Mouse (Mus musculus) embryonic facial prominence, embryonic 12.5 days (tissue): ENCODE results near the gene Ick. TPM values are rescaled to one million over a fixed set of nuclear protein-coding genes. Genes with fewer than 3 reads are reported as not detected.
A peak's percentile ranks its signal among the peaks of the same experiment; 100 is the strongest.
"Not testable (repeated sequence)": the region's sequence is repeated elsewhere in the genome, so short reads cannot be mapped to it uniquely, and the experiment has no call there.

Source experiments
- ATAC-seq: fragments of 200-750 bp; cut with Nextera tagmentation; 2 replicates; pipeline ENCODE4 v1.8.0; 2017; ENCODE audit not compliant: insufficient number of reproducible peaks, insufficient read depth, low FRiP score, low TSS enrichment
- H3K27ac ChIP-seq: fragments of 300-500 bp; sonication (generic); 2 replicates; pipeline ENCODE4 v1.5.1; 2016; ENCODE audit warnings: mild to moderate bottlenecking
- H3K27me3 ChIP-seq: fragments of 300-500 bp; sonication (generic); 2 replicates; pipeline ENCODE4 v1.6.1; 2016; ENCODE audit warnings: mild to moderate bottlenecking, moderate library complexity
- H3K36me3 ChIP-seq: fragments of 300-500 bp; sonication (generic); 2 replicates; pipeline ENCODE4 v1.6.1; 2016; ENCODE audit warnings: mild to moderate bottlenecking
- H3K4me1 ChIP-seq: fragments of 300-500 bp; sonication (generic); 2 replicates; pipeline ENCODE4 v1.6.1; 2016
- H3K4me2 ChIP-seq: fragments of 300-500 bp; sonication (generic); replicated peaks from 2 replicates; pipeline ENCODE4 v1.6.1; 2016; ENCODE audit warnings: mild to moderate bottlenecking, moderate library complexity
- H3K4me3 ChIP-seq: fragments of 300-500 bp; sonication (generic); 2 replicates; pipeline ENCODE4 v1.5.1; 2016; ENCODE audit warnings: mild to moderate bottlenecking
- H3K9ac ChIP-seq: fragments of 300-500 bp; sonication (generic); 2 replicates; pipeline ENCODE4 v1.6.1; 2016; ENCODE audit warnings: mild to moderate bottlenecking, moderate library complexity
- H3K9me3 ChIP-seq: fragments of 300-500 bp; sonication (generic); 2 replicates; pipeline ENCODE4 v1.6.1; 2016; ENCODE audit warnings: mild to moderate bottlenecking, moderate library complexity
- WGBS: fragments of 180-500 bp; shearing (Covaris S2); methylation state at CpG from one replicate; pipeline ENCODE4 v1.1.7; 2016; 5-methylcytosine and 5-hydroxymethylcytosine counted together
- polyA plus RNA-seq: library from polyadenylated mRNA; unstranded; fragments of >200 nt; fragmentation: Nextera tagmentation; extraction: Ambion mirVana; gene quantifications from 2 replicates; pipeline ENCODE4 v1.2.1, GENCODE M21; 2016

The Ick gene
- 32.0 and 33.1 TPM in 2 replicates for polyA plus RNA-seq

DNA sequence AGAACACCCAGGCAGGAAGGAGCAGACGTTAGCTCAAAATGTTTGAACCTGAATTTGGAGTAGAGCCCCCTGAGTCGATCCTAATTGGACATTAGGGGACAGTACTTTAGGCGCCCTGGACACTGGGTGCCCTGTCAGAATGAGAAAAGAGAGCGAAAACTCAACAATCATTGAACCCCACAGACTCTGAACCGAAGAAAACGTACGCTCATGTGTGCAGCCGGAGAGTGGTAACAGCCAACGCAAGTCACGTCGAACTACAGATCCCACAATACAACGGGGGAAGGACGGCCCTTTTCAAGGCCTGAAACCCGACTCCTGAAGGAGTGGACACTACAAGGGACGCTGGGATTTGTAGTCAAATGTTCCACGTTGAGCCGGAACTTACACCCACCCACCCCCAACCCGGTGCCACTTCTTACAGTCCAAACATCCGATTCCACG, at the start of gene Ick, which contains the start of gene Fbxo9:
Gene Ick (plus strand): TSS at position 397 of the 444 bp plus-strand sequence.
Gene Fbxo9 (minus strand): TSS at position 270 of the 444 bp plus-strand sequence.
- H3K4me1 ChIP-seq, result peaks cover 14% of the 10 kb centered on the region
- H3K9me3 ChIP-seq, result no peaks in the 10 kb centered on the region
- ATAC-seq, result peak; percentile 90
- whole genome bisulfite sequencing, result 0% methylated on average over 20 of the region's 20 CpGs
- H3K27ac ChIP-seq, result peak within 1 kb of the TSS; percentile 93
- H3K4me3 ChIP-seq, result peak within 1 kb of the TSS; percentile 78
- H3K27me3 ChIP-seq, result no peaks in the 10 kb centered on the region
- H3K9ac ChIP-seq, result peak within 1 kb of the TSS; percentile 82
- 0 out of 2 replicates have a peak, but pooled peaks cover 6% of the 10 kb centered on the region for H3K36me3 ChIP-seq
- H3K4me2 ChIP-seq, result peak within 1 kb of the TSS; percentile 80

DNA sequence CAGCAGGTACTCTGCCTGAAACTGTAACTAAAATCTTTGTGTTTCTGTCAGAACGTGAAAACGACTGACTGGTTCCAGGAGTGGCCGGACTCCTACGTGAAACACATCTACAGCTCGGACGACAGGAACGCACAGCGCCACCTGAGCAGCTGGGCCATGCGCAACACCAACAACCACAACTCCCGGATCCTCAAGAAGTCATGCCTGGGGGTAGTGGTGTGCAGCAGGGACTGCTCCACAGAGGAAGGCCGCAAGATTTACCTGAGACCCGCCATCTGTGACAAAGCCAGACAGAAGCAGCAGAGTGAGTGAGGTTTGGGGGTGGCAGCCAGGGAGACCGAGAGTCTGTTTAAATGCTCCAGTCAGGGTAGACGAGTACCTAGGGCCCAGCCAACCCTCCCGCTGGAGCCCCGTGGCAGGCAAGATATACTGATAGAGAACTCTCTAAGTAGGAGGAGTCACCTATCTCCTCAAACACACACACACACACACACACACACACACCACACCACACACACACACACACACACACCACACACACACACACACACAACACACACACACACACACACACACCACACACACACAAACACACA, 49.4 kb upstream of the Ick start:
- Histone ChIP-seq H3K4me1 (peaks cover 7% of the 10 kb centered on the region; the same call in 1 of the 2 replicates), H3K4me2 (no peak overlapping the region), H3K9ac (no peak overlapping the region), H3K27me3 (no peaks in the 10 kb centered on the region), H3K27ac (no peak overlapping the region), H3K36me3 (no peaks in the 10 kb centered on the region), H3K4me3 (no peak overlapping the region), H3K9me3 (no peaks in the 10 kb centered on the region)
- 77% methylated on average over 16 of the region's 16 CpGs for WGBS
- ATAC-seq, result no peak

DNA sequence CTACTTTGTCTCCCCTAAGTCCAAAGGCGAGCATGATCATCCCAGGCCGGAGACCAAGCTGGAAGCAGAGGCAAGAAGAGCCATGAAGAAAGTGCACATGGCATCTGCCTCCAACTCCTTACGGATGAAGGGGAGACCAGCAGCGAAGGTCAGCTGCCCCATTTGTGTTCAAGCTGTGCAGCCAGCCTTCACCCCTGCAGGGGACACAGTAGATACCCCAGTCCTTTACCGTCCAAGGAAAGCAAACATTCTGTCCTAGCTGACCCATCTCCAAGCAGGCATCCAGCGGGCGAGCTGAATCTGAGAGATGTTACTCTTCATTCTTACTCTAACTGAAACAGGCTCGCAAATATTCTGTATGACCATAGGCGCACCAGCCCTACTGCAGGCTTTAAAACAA, 46.6 kb upstream of the Ick start:
- no peak overlapping the region for H3K4me3 ChIP-seq
- no peak overlapping the region for H3K9ac ChIP-seq
- H3K9me3 ChIP-seq, result no peaks in the 10 kb centered on the region
- peaks cover 7% of the 10 kb centered on the region; the same call in 1 of the 2 replicates for H3K4me1 ChIP-seq
- H3K27ac ChIP-seq, result no peak overlapping the region
- 78% methylated on average over 9 of the region's 9 CpGs for WGBS
- H3K4me2 ChIP-seq, result no peak overlapping the region
- H3K27me3 ChIP-seq, result no peaks in the 10 kb centered on the region
- no peaks in the 10 kb centered on the region for H3K36me3 ChIP-seq
- no peak for ATAC-seq

GRCm38 (mm10) chr9:78064121-78064520, 44.9 kb upstream of the Ick start:
- Histone ChIP-seq H3K4me2 (no peak overlapping the region), H3K4me3 (no peak overlapping the region), H3K27me3 (no peaks in the 10 kb centered on the region), H3K36me3 (no peaks in the 10 kb centered on the region), H3K4me1 (peaks cover 7% of the 10 kb centered on the region; the same call in 1 of the 2 replicates), H3K9ac (no peak overlapping the region), H3K9me3 (no peaks in the 10 kb centered on the region), H3K27ac (0 out of 2 replicates have a peak overlapping the region, but pooled peaks have one; percentile 11)
- 0 out of 2 replicates have a peak, but pooled peaks have one; percentile 28 for ATAC-seq
- WGBS, result 44% methylated on average over 10 of the region's 10 CpGs

- Histone ChIP-seq H3K4me1 (no peaks in the 10 kb centered on the region), H3K4me2 (no peak overlapping the region), H3K9ac (no peak overlapping the region), H3K36me3 (no peaks in the 10 kb centered on the region), H3K9me3 (no peaks in the 10 kb centered on the region), H3K4me3 (no peak overlapping the region), H3K27me3 (no peaks in the 10 kb centered on the region), H3K27ac (no peak overlapping the region)
- WGBS, result 71% methylated on average over 5 of the region's 5 CpGs
- ATAC-seq, result no peak
These were observed 38.5 kb upstream of the Ick start for GRCm38 (mm10) chr9:78070496-78070895.

DNA sequence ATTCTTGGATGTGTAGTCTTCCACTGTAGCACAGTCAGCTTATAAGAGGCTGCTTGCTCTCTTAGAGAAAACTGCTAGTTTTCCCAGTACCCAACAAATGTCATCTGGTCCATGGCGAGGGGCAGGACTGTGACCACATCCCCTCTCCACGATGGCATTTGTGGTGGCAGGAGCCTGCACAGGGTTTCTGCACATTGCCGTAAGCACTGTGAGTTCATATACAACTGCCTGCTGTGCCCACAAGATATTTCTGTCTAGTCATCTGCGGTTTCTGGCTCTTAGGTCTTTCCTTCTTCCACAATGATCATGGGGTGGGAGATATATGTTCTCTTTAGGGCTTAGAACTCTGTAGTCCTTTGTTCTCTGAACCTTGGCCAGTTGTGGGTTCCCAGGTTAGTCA, 37.4 kb upstream of the Ick start:
- Histone ChIP-seq H3K9ac (no peak overlapping the region), H3K4me3 (no peak overlapping the region), H3K4me1 (no peaks in the 10 kb centered on the region), H3K27me3 (no peaks in the 10 kb centered on the region), H3K36me3 (no peaks in the 10 kb centered on the region), H3K9me3 (no peaks in the 10 kb centered on the region), H3K27ac (no peak overlapping the region), H3K4me2 (no peak overlapping the region)
- 81% methylated on average over 4 of the region's 4 CpGs for WGBS
- ATAC-seq, result no peak

- not testable (repeated sequence) for H3K4me3 ChIP-seq, H3K27me3 ChIP-seq, H3K9ac ChIP-seq, H3K4me1 ChIP-seq, H3K27ac ChIP-seq, H3K4me2 ChIP-seq, H3K36me3 ChIP-seq, H3K9me3 ChIP-seq, ATAC-seq
- 96% methylated on average over 3 of the region's 3 CpGs for WGBS
These were observed 35.7 kb upstream of the Ick start for GRCm38 (mm10) chr9:78073291-78073690.

GRCm38 (mm10) chr9:78073713-78074340, 35.2 kb upstream of the Ick start:
- Histone ChIP-seq H3K36me3 (no peaks in the 10 kb centered on the region), H3K4me2 (no peak overlapping the region), H3K27me3 (no peaks in the 10 kb centered on the region), H3K4me3 (no peak overlapping the region), H3K27ac (no peak overlapping the region), H3K9ac (no peak overlapping the region), H3K9me3 (no peaks in the 10 kb centered on the region), H3K4me1 (no peaks in the 10 kb centered on the region)
- WGBS, result 93% methylated on average over 13 of the region's 13 CpGs
- ATAC-seq, result no peak

- no peak for ATAC-seq
- H3K27ac ChIP-seq, result no peak overlapping the region
- no peaks in the 10 kb centered on the region for H3K9me3 ChIP-seq
- H3K36me3 ChIP-seq, result no peaks in the 10 kb centered on the region
- H3K4me2 ChIP-seq, result no peak overlapping the region
- no peaks in the 10 kb centered on the region for H3K27me3 ChIP-seq
- H3K4me3 ChIP-seq, result no peak overlapping the region
- no peak overlapping the region for H3K9ac ChIP-seq
- 87% methylated on average over 3 of the region's 3 CpGs for WGBS
- no peaks in the 10 kb centered on the region for H3K4me1 ChIP-seq
These were observed 33.7 kb upstream of the Ick start for GRCm38 (mm10) chr9:78075256-78075655.

GRCm38 (mm10) chr9:78078240-78078639, 30.8 kb upstream of the Ick start:
- Histone ChIP-seq H3K4me1 (no peaks in the 10 kb centered on the region), H3K9ac (no peak overlapping the region), H3K27me3 (no peaks in the 10 kb centered on the region), H3K9me3 (no peaks in the 10 kb centered on the region), H3K4me2 (no peak overlapping the region), H3K27ac (no peak overlapping the region), H3K4me3 (no peak overlapping the region), H3K36me3 (peaks cover 16% of the 10 kb centered on the region)
- WGBS, result 29% methylated on average over 2 of the region's 2 CpGs
- ATAC-seq, result no peak

GRCm38 (mm10) chr9:78081835-78082234, 27.2 kb upstream of the Ick start:
- no peak overlapping the region for H3K9ac ChIP-seq
- no peak overlapping the region for H3K4me2 ChIP-seq
- H3K9me3 ChIP-seq, result no peaks in the 10 kb centered on the region
- H3K27ac ChIP-seq, result no peak overlapping the region
- no peaks in the 10 kb centered on the region for H3K4me1 ChIP-seq
- peaks cover 45% of the 10 kb centered on the region for H3K36me3 ChIP-seq
- no peaks in the 10 kb centered on the region for H3K27me3 ChIP-seq
- no peak overlapping the region for H3K4me3 ChIP-seq
- 90% methylated on average over 7 of the region's 7 CpGs for WGBS
- ATAC-seq, result no peak

DNA sequence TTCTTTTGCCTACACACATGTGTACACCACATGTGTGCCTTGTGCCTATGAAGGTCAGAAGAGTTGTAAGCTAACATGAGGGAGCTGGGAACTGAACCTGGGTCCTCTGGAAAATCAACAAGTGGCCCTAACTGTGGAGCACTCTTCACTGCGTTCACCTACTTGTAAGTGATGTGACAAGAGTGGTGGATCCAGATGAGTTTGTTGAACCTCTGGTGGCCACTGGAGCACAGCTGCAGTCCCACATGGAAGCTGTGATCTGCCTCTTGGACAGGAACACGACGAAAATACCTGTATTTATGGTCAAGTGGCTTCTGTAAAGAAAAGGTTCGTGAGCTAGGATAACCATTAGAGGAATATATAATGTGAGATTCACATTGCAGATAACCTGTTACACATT, 24.7 kb upstream of the Ick start:
- Histone ChIP-seq H3K9me3 (no peaks in the 10 kb centered on the region), H3K4me3 (no peak overlapping the region), H3K9ac (no peak overlapping the region), H3K4me1 (no peaks in the 10 kb centered on the region), H3K27ac (no peak overlapping the region), H3K36me3 (peaks cover 53% of the 10 kb centered on the region), H3K27me3 (no peaks in the 10 kb centered on the region), H3K4me2 (no peak overlapping the region)
- WGBS, result 82% methylated on average over 4 of the region's 4 CpGs
- no peak for ATAC-seq
